Mouse (Mus musculus): ENCODE data around the gene Vmn1r51. TPM values are rescaled to one million over a fixed set of nuclear protein-coding genes. Genes with fewer than 3 reads are reported as not detected.
"Not testable (repeated sequence)": the region's sequence is repeated elsewhere in the genome, so short reads cannot be mapped to it uniquely, and the experiment has no call there.

Gene Vmn1r51
- total RNA-seq (2021) = not detected
- long read RNA-seq, experiment 1 = 0 reads
- long read RNA-seq, experiment 2 = 0 reads

DNA sequence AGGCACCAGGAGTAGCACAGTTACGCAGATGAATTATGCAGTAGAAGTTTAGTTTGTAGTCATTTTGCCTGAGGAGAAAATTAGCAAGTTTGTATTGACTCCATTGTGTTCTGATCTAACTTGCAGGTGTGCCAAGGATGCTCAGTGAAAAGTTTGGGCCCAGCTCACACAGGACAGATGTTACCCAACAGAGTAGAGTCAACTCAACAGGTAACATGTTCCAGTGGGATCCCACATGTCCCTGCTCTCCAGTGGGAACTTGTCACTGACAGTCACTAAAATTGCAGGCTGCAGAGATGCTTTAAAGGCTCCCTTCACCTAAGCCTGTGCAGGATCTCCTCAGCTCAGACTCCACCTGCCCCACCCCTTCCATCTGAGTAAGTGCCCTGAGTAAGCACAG is at the start of gene Vmn1r51:
TSS of gene Vmn1r51 (plus strand) at position 301 of the 400 bp plus-strand sequence.
- intact Hi-C loops (cut with DNase I); DNase-seq (ENCODE audit: low spot score in 2 of 2): not testable (repeated sequence)

- DNase-seq (ENCODE audit: low spot score in 2 of 2) = no peak
These were observed 44.0 kb upstream of the Vmn1r51 start, which contains the start of gene Vmn1r49 for GRCm38 (mm10) chr6:90078406-90078805. Vmn1r49 (minus strand) TSS chr6:90078506.

GRCm38 (mm10) chr6:90100566-90100965 is 21.8 kb upstream of the Vmn1r51 start:
- DNase-seq (ENCODE audit: low spot score in 2 of 2) = no peak
- intact Hi-C loops (cut with DNase I) = no loop called here

More at GRCm38 (mm10) chr6:90078406-90078805, 44.0 kb upstream of the Vmn1r51 start, which contains the start of gene Vmn1r49:
- intact Hi-C loops (cut with DNase I) = no loop called here

DNA sequence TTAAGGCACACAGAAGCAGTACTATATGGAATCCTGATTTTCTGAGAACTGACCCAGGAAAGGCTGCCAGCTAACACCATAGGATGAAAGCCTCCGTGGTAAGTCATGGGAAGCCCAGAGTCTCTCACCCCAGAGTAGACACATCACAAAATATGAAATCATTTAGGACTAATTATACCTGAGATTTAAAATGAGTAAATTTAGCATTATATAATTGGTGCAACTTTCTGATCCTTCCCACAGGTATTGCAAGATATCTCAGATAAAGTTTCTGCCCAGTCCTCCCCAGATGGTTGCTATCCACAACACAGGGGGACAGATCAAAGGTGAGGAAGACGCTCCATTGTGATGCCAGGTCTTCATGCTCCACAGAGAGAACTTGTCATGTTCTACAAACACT is 21.3 kb upstream of the Vmn1r51 start, which contains the start of gene Vmn1r50:
TSS of gene Vmn1r50 (plus strand) at position 301 of the 400 bp plus-strand sequence.
- intact Hi-C loops (cut with DNase I) = no loop called here
- no peak for DNase-seq (ENCODE audit: low spot score in 2 of 2)

DNA sequence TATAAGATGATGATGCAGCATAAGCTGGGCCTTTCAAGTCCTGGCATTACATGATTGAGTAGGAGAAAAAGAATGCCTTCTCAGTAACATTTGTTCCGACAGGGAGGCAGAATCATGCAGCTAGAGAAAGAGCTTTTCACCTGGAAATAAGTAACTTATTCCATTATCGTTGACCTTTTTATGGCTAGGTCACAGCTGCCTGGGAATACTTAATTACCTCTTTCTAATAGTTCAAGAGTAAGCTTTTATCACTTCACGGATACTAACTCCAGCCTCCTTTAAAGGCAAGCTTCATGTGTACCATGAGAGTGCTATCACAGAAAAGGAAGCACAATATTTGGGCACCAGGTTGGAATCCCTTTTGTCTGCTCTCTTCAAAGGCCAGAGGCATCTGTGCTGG is 37.7 kb downstream of the Vmn1r51 start:
- DNase-seq (ENCODE audit: low spot score in 2 of 2) = no peak
- intact Hi-C loops (cut with DNase I) = no loop called here

- intact Hi-C loops (cut with DNase I) = no loop called here
- no peak for DNase-seq (ENCODE audit: low spot score in 2 of 2)
These were observed 52.1 kb downstream of the Vmn1r51 start, which contains the start of gene Vmn1r52 for GRCm38 (mm10) chr6:90174508-90174907. Vmn1r52 (plus strand) TSS chr6:90174808.

Other genes starting within 250 kb of the Vmn1r51 start
- gene Vmn1r42, start 246.2 kb upstream of the Vmn1r51 start, total RNA-seq (2021) = not detected
- not detected for gene Vmn1r43, start 246.2 kb upstream of the Vmn1r51 start, total RNA-seq (2021)
- gene Vmn1r44, start 238.9 kb upstream of the Vmn1r51 start, total RNA-seq (2021) = not detected
- gene Vmn1r45, start 182.0 kb upstream of the Vmn1r51 start, total RNA-seq (2021) = not detected
- not detected for gene Vmn1r46, start 153.3 kb upstream of the Vmn1r51 start, total RNA-seq (2021)
- gene Vmn1r47, start 106.4 kb upstream of the Vmn1r51 start, total RNA-seq (2021) = not detected
- not detected for gene Vmn1r48, start 85.8 kb upstream of the Vmn1r51 start, total RNA-seq (2021)
- not detected for gene Vmn1r49, start 44.1 kb upstream of the Vmn1r51 start, total RNA-seq (2021)
- gene Vmn1r50, start 21.2 kb upstream of the Vmn1r51 start, total RNA-seq (2021) = not detected
- not detected for gene Vmn1r52, start 52.2 kb downstream of the Vmn1r51 start, total RNA-seq (2021)
- gene V1ra8, start 80.2 kb downstream of the Vmn1r51 start, total RNA-seq (2021) = not detected
- gene Vmn1r53, start 101.8 kb downstream of the Vmn1r51 start, total RNA-seq (2021) = not detected
- gene Vmn1r54, start 123.7 kb downstream of the Vmn1r51 start, total RNA-seq (2021) = not detected
- gene BC048671, start 178.6 kb downstream of the Vmn1r51 start, total RNA-seq (2021) = not detected
- gene Chst13, start 202.6 kb downstream of the Vmn1r51 start, total RNA-seq (2021) = not detected
- not detected for gene Uroc1, start 210.7 kb downstream of the Vmn1r51 start, total RNA-seq (2021)
- 10 to 100 TPM; 23.3 to 24.1 TPM for gene Zxdc, start 246.9 kb downstream of the Vmn1r51 start, total RNA-seq (2021)